In genomic region chr15:100156781-100157470, GRCm38 (mm10) we compare ENCODE assay signal across 25 mouse cellular contexts.
DNase-seq lines count a peak whose midpoint lies in the region; ATAC-seq and TF ChIP-seq lines count a peak whose summit lies in the region.
"Had no signal": no experiment of that assay in that cellular context is flagged by ENCODE, and none has a peak within 500 bp of the region (broad histone marks: within the 10 kb centered on the region; RNA-seq: fewer than 3 reads in every experiment).

No protein-coding gene starts in this region.

- peaks cover 71% of the 10 kb centered on the region for H3K36me3 ChIP-seq in heart, postnatal 0 days (replicated peaks; ENCODE audit: control insufficient read depth, insufficient read depth, low read length)
- H3K36me3 ChIP-seq in heart, adult 2 months (ENCODE audit: control insufficient read depth, insufficient read depth, low read length), result peaks cover 6% of the 10 kb centered on the region
- peaks cover 11% of the 10 kb centered on the region for H3K36me3 ChIP-seq in intestine, embryonic 15.5 days
- peaks cover 32% of the 10 kb centered on the region for H3K36me3 ChIP-seq in small intestine, adult 2 months (ENCODE audit: control insufficient read depth, insufficient read depth, low read length)
- peaks cover 75% of the 10 kb centered on the region for H3K36me3 ChIP-seq in midbrain, embryonic 13.5 days
- peaks cover 39% of the 10 kb centered on the region; the same call in 1 of the 2 replicates for H3K36me3 ChIP-seq in midbrain, postnatal 0 days (ENCODE audit: insufficient read depth, low read length)

- no peak for TF ChIP-seq EP300 in heart, postnatal 0 days (IDR thresholded peaks at IDR 0.05; ENCODE audit: low read depth)
- TF ChIP-seq EP300 in heart, adult 2 months (IDR thresholded peaks at IDR 0.05; ENCODE audit: insufficient read depth, low read depth, low read length), result no peak

- intact Hi-C loops in gastrocnemius, adult 2 months (cut with DNase I), result no loop called here
- intact Hi-C loops in heart, adult 2 months (cut with DNase I), result no loop called here

- no peak overlapping the region for H3K4me2 ChIP-seq in heart, postnatal 0 days (ENCODE audit: low read depth, low read length)
- no peak overlapping the region for H3K4me2 ChIP-seq in intestine, embryonic 15.5 days (replicated peaks)
- no peak overlapping the region for H3K4me2 ChIP-seq in midbrain, embryonic 13.5 days (replicated peaks)
- H3K4me2 ChIP-seq in midbrain, postnatal 0 days (ENCODE audit: low read depth, low read length, poor library complexity, severe bottlenecking), result no peak overlapping the region
- H3K4me2 ChIP-seq: embryonic facial prominence, embryonic 15.5 days; forebrain, embryonic 15.5 days; hindbrain, embryonic 15.5 days; kidney, embryonic 15.5 days; liver, embryonic 15.5 days; lung, embryonic 15.5 days had no signal

- ATAC-seq in heart, postnatal 0 days (ENCODE audit: insufficient read depth, low read depth), result no peak; the same call in 1 of the 2 replicates
- ATAC-seq in intestine, embryonic 15.5 days, result peak; percentile 82
- no peak for ATAC-seq in midbrain, embryonic 13.5 days
- no peak for ATAC-seq in midbrain, postnatal 0 days (ENCODE audit: low FRiP score)
- ATAC-seq: forebrain, embryonic 15.5 days; midbrain, embryonic 16.5 days had no signal

- TF ChIP-seq POLR2A in heart, adult 2 months (IDR thresholded peaks at IDR 0.05; ENCODE audit: insufficient read depth, low read depth, low read length), result no peak
- TF ChIP-seq POLR2A in small intestine, adult 2 months (IDR thresholded peaks at IDR 0.05; ENCODE audit: low read depth, low read length), result no peak

- no peaks in the 10 kb centered on the region for H3K27me3 ChIP-seq in heart, postnatal 0 days (ENCODE audit: control insufficient read depth, insufficient read depth, low read length)
- no peaks in the 10 kb centered on the region for H3K27me3 ChIP-seq in heart, adult 2 months (ENCODE audit: control insufficient read depth, insufficient read depth, low read length)
- no peaks in the 10 kb centered on the region for H3K27me3 ChIP-seq in intestine, embryonic 15.5 days (replicated peaks)
- H3K27me3 ChIP-seq in small intestine, adult 2 months (ENCODE audit: control insufficient read depth, insufficient read depth, low read length), result no peaks in the 10 kb centered on the region
- H3K27me3 ChIP-seq in midbrain, embryonic 13.5 days, result no peaks in the 10 kb centered on the region
- H3K27me3 ChIP-seq in midbrain, postnatal 0 days (ENCODE audit: insufficient read depth, low read length), result no peaks in the 10 kb centered on the region
- H3K27me3 ChIP-seq: embryonic facial prominence, embryonic 15.5 days; forebrain, embryonic 15.5 days; hindbrain, embryonic 15.5 days; kidney, embryonic 15.5 days; liver, embryonic 15.5 days; lung, embryonic 15.5 days had no signal

- no peak overlapping the region for H3K9ac ChIP-seq in heart, postnatal 0 days (replicated peaks; ENCODE audit: low read depth, low read length)
- H3K9ac ChIP-seq in heart, adult 2 months (ENCODE audit: low read depth, low read length), result no peak overlapping the region
- no peak overlapping the region for H3K9ac ChIP-seq in intestine, embryonic 15.5 days
- no peak overlapping the region for H3K9ac ChIP-seq in midbrain, embryonic 13.5 days (replicated peaks)
- H3K9ac ChIP-seq in midbrain, postnatal 0 days (replicated peaks; ENCODE audit: low read length, poor library complexity, severe bottlenecking), result no peak overlapping the region
- H3K9ac ChIP-seq: embryonic facial prominence, embryonic 15.5 days; forebrain, embryonic 15.5 days; hindbrain, embryonic 15.5 days; kidney, embryonic 15.5 days; liver, embryonic 15.5 days; lung, embryonic 15.5 days had no signal

- 67% methylated on average over 10 of the region's 10 CpGs for WGBS in heart, postnatal 0 days
- WGBS in heart, adult 2 months, result 79% methylated on average over 10 of the region's 10 CpGs
- 82% methylated on average over 10 of the region's 10 CpGs for WGBS in intestine, embryonic 15.5 days
- 69% methylated on average over 10 of the region's 10 CpGs for WGBS in small intestine, adult 2 months
- 91% methylated on average over 10 of the region's 10 CpGs for WGBS in midbrain, embryonic 13.5 days
- 92% methylated on average over 10 of the region's 10 CpGs for WGBS in midbrain, postnatal 0 days

- 0 out of 2 replicates have a peak, but pooled peaks cover 12% of the 10 kb centered on the region for H3K4me1 ChIP-seq in heart, postnatal 0 days (ENCODE audit: control insufficient read depth, insufficient read depth)
- no peaks in the 10 kb centered on the region for H3K4me1 ChIP-seq in heart, adult 2 months (ENCODE audit: control insufficient read depth, insufficient read depth, low read length)
- H3K4me1 ChIP-seq in intestine, embryonic 15.5 days (replicated peaks), result no peaks in the 10 kb centered on the region
- H3K4me1 ChIP-seq in small intestine, adult 2 months (ENCODE audit: control insufficient read depth, insufficient read depth, insufficient read length, low read length), result peaks cover 17% of the 10 kb centered on the region
- no peaks in the 10 kb centered on the region for H3K4me1 ChIP-seq in midbrain, embryonic 13.5 days (replicated peaks)
- no peaks in the 10 kb centered on the region for H3K4me1 ChIP-seq in midbrain, postnatal 0 days (ENCODE audit: insufficient read depth, low read length)
- H3K4me1 ChIP-seq: embryonic facial prominence, embryonic 15.5 days; forebrain, embryonic 15.5 days; hindbrain, embryonic 15.5 days; kidney, embryonic 15.5 days; lung, embryonic 15.5 days had no signal

- no peak overlapping the region for H3K4me3 ChIP-seq in gastrocnemius, adult 2 months
- H3K4me3 ChIP-seq in heart, postnatal 0 days (ENCODE audit: low read depth, low read length), result no peak overlapping the region
- no peak overlapping the region for H3K4me3 ChIP-seq in heart, adult 2 months
- no peak overlapping the region for H3K4me3 ChIP-seq in intestine, embryonic 15.5 days (replicated peaks)
- no peak overlapping the region for H3K4me3 ChIP-seq in small intestine, adult 2 months (ENCODE audit: low read depth, low read length)
- no peak overlapping the region for H3K4me3 ChIP-seq in midbrain, embryonic 13.5 days (replicated peaks)
- no peak overlapping the region for H3K4me3 ChIP-seq in midbrain, postnatal 0 days (ENCODE audit: low read depth, low read length)
- H3K4me3 ChIP-seq: embryonic facial prominence, embryonic 15.5 days; forebrain, embryonic 15.5 days; hindbrain, embryonic 15.5 days; kidney, embryonic 15.5 days; liver, embryonic 15.5 days; lung, embryonic 15.5 days had no signal

- H3K9me3 ChIP-seq in heart, postnatal 0 days (replicated peaks; ENCODE audit: control insufficient read depth, low read length), result no peaks in the 10 kb centered on the region
- H3K9me3 ChIP-seq in intestine, embryonic 15.5 days, result no peaks in the 10 kb centered on the region
- H3K9me3 ChIP-seq in midbrain, embryonic 13.5 days, result no peaks in the 10 kb centered on the region
- no peaks in the 10 kb centered on the region for H3K9me3 ChIP-seq in midbrain, postnatal 0 days (ENCODE audit: low read length)
- H3K9me3 ChIP-seq: embryonic facial prominence, embryonic 15.5 days; forebrain, embryonic 15.5 days; hindbrain, embryonic 15.5 days; kidney, embryonic 15.5 days; liver, embryonic 15.5 days; lung, embryonic 15.5 days had no signal

- no peak for TF ChIP-seq CTCF in gastrocnemius, adult 2 months (IDR thresholded peaks at IDR 0.05)
- no peak for TF ChIP-seq CTCF in heart, postnatal 0 days (IDR thresholded peaks at IDR 0.05; ENCODE audit: low read depth)
- TF ChIP-seq CTCF in heart, adult 2 months (IDR thresholded peaks at IDR 0.05), result no peak
- TF ChIP-seq CTCF in small intestine, adult 2 months (IDR thresholded peaks at IDR 0.05; ENCODE audit: extremely low read depth, insufficient read length, insufficient replicate concordance, low read depth, low read length), result no peak
- no peak for TF ChIP-seq CTCF in midbrain, postnatal 0 days (IDR thresholded peaks at IDR 0.05)

- peak; percentile 63 for DNase-seq in gastrocnemius, adult 2 months
- DNase-seq in gastrocnemius, postnatal 4 days (ENCODE audit: low spot score in 2 of 2), result no peak
- no peak for DNase-seq in heart, postnatal 0 days (ENCODE audit: low spot score)
- no peak for DNase-seq in heart, adult 2 months
- no peak for DNase-seq in midbrain, postnatal 0 days (ENCODE audit: low spot score)
- DNase-seq: adrenal gland, postnatal 14 days; cerebellum, adult 8-10 months; heart, adult 11 months; kidney, postnatal 36 days; layer of hippocampus, adult 9-11 months; liver; lung, postnatal 36 days; spleen, adult 18-20 months; thymus, adult 18-20 months; thymus, postnatal 36 days had no signal

- H3K79me2 ChIP-seq in heart, adult 2 months (replicated peaks; ENCODE audit: control insufficient read depth, insufficient read depth, low read length), result no peaks in the 10 kb centered on the region

- H3K27ac ChIP-seq in gastrocnemius, adult 2 months, result peak overlapping the region; percentile 64; the same call in 1 of the 2 replicates
- peak overlapping the region; percentile 8; the same call in 1 of the 2 replicates for H3K27ac ChIP-seq in heart, postnatal 0 days (ENCODE audit: low read depth)
- no peak overlapping the region for H3K27ac ChIP-seq in heart, adult 2 months
- H3K27ac ChIP-seq in intestine, embryonic 15.5 days, result peak overlapping the region; percentile 72
- peak overlapping the region; percentile 90 for H3K27ac ChIP-seq in small intestine, adult 2 months (ENCODE audit: insufficient read depth, low read depth, low read length)
- H3K27ac ChIP-seq in midbrain, embryonic 13.5 days, result no peak overlapping the region
- no peak overlapping the region for H3K27ac ChIP-seq in midbrain, postnatal 0 days (ENCODE audit: low read depth, low read length)
- H3K27ac ChIP-seq: embryonic facial prominence, embryonic 15.5 days; forebrain, embryonic 15.5 days; hindbrain, embryonic 15.5 days; kidney, embryonic 15.5 days; liver, embryonic 15.5 days; lung, embryonic 15.5 days had no signal

Comparison
In these comparisons a context has a peak if more than half of its experiments do, and no peak if none do; other contexts are left out.
1. H3K27ac ChIP-seq: peak in gastrocnemius, adult 2 months (single experiment), heart, postnatal 0 days (single experiment), intestine, embryonic 15.5 days (single experiment) and small intestine, adult 2 months (single experiment); none in heart, adult 2 months (single experiment), midbrain, embryonic 13.5 days (single experiment) and midbrain, postnatal 0 days (single experiment).